Mouse (Mus musculus) testis, adult 2 months (tissue): ENCODE results near the gene Dcdc2b. TPM values are rescaled to one million over a fixed set of nuclear protein-coding genes. Genes with fewer than 3 reads are reported as not detected.

Experiments
- H3K27ac ChIP-seq: fragments of 200-500 bp; 2 replicates; pipeline ENCODE4 v1.5.1; 2012; ENCODE audit warnings: low read depth, low read length; ENCODE audit not compliant: control insufficient read depth, insufficient read depth
- H3K27me3 ChIP-seq: fragments of 200-500 bp; 2 replicates; pipeline ENCODE4 v1.6.1; 2012; ENCODE audit warnings: mild to moderate bottlenecking, low read length, moderate library complexity; ENCODE audit not compliant: control insufficient read depth, insufficient read depth
- H3K36me3 ChIP-seq: fragments of 200-500 bp; 2 replicates; pipeline ENCODE4 v1.6.1; 2012; ENCODE audit warnings: mild to moderate bottlenecking, low read length; ENCODE audit not compliant: control insufficient read depth, insufficient read depth
- H3K4me1 ChIP-seq: fragments of 200-500 bp; 2 replicates; pipeline ENCODE4 v1.6.1; 2012; ENCODE audit warnings: low read length; ENCODE audit not compliant: control insufficient read depth, insufficient read depth
- H3K4me3 ChIP-seq: fragments of 200-500 bp; 2 replicates; pipeline ENCODE4 v1.5.1; 2012; ENCODE audit warnings: low read depth, mild to moderate bottlenecking, low read length, moderate library complexity, mixed read lengths; ENCODE audit not compliant: control insufficient read depth
- CTCF ChIP-seq: fragments of 200-500 bp; IDR thresholded peaks from 2 replicates; pipeline ENCODE4 v1.5.1; 2012; ENCODE audit warnings: low read depth, mild to moderate bottlenecking, inconsistent platforms, low read length, moderate library complexity; ENCODE audit not compliant: control insufficient read depth, insufficient read depth, insufficient replicate concordance
- POLR2A ChIP-seq: fragments of 200-500 bp; IDR thresholded peaks from 2 replicates; pipeline ENCODE4 v1.6.1; 2012; ENCODE audit warnings: low read depth, mild to moderate bottlenecking, inconsistent platforms, low read length, moderate library complexity; ENCODE audit not compliant: control insufficient read depth
- polyA plus RNA-seq: library from polyadenylated mRNA; depleted of rRNA; stranded (reverse); fragments of >200 nt; gene quantifications from 2 replicates; pipeline ENCODE4 v1.2.3, GENCODE M21; 2012

Dcdc2b gene
- polyA plus RNA-seq, 1 experiment, result 15.5 TPM

GRCm38 (mm10) chr4:129621283-129621841 lies 7.3 kb upstream of the Dcdc2b start:
- peak overlapping the region; percentile 83 for H3K27ac ChIP-seq
- TF ChIP-seq POLR2A (peak; percentile 18; the same call in 1 of the 2 replicates), CTCF (no peak)
- H3K36me3 ChIP-seq, result no peaks in the 10 kb centered on the region; the same call in 1 of the 2 replicates
- peaks cover 32% of the 10 kb centered on the region for H3K4me1 ChIP-seq
- H3K27me3 ChIP-seq, result no peaks in the 10 kb centered on the region
- peak overlapping the region; percentile 44 for H3K4me3 ChIP-seq

- TF ChIP-seq POLR2A, result no peak
- TF ChIP-seq CTCF, result no peak
- H3K27ac ChIP-seq, result peak overlapping the region; percentile 83
- H3K27me3 ChIP-seq, result no peaks in the 10 kb centered on the region
- H3K4me3 ChIP-seq, result peak overlapping the region; percentile 44
- peaks cover 35% of the 10 kb centered on the region for H3K4me1 ChIP-seq
- H3K36me3 ChIP-seq, result no peaks in the 10 kb centered on the region; the same call in 1 of the 2 replicates
These were observed 6.6 kb upstream of the Dcdc2b start for GRCm38 (mm10) chr4:129620419-129621282.

GRCm38 (mm10) chr4:129618786-129619691 lies 5.0 kb upstream of the Dcdc2b start, which contains the start of gene Iqcc:
Iqcc (minus strand) TSS chr4:129619099.
- Histone ChIP-seq H3K4me3 (peak within 1 kb of the TSS; percentile 92), H3K27me3 (no peaks in the 10 kb centered on the region), H3K36me3 (no peaks in the 10 kb centered on the region; the same call in 1 of the 2 replicates), H3K4me1 (peaks cover 23% of the 10 kb centered on the region), H3K27ac (peak within 1 kb of the TSS; percentile 93)
- TF ChIP-seq POLR2A, result peak; percentile 99
- no peak for TF ChIP-seq CTCF

GRCm38 (mm10) chr4:129618031-129618430 lies 4.0 kb upstream of the Dcdc2b start:
- Histone ChIP-seq H3K4me1 (peaks cover 20% of the 10 kb centered on the region), H3K27me3 (no peaks in the 10 kb centered on the region), H3K4me3 (peak overlapping the region; percentile 92), H3K36me3 (no peaks in the 10 kb centered on the region; the same call in 1 of the 2 replicates), H3K27ac (peak overlapping the region; percentile 93)
- TF ChIP-seq POLR2A, result no peak
- no peak for TF ChIP-seq CTCF

- H3K4me3 ChIP-seq, result peak overlapping the region; percentile 92
These were observed 3.1 kb upstream of the Dcdc2b start for GRCm38 (mm10) chr4:129617121-129617641.

GRCm38 (mm10) chr4:129616631-129617030 lies 2.6 kb upstream of the Dcdc2b start:
- H3K4me3 ChIP-seq, result no peak overlapping the region
- no peaks in the 10 kb centered on the region for H3K27me3 ChIP-seq
- H3K36me3 ChIP-seq, result no peaks in the 10 kb centered on the region; the same call in 1 of the 2 replicates
- peaks cover 17% of the 10 kb centered on the region for H3K4me1 ChIP-seq
- H3K27ac ChIP-seq, result no peak overlapping the region
- TF ChIP-seq POLR2A, result no peak
- no peak for TF ChIP-seq CTCF

More at GRCm38 (mm10) chr4:129617121-129617641, 3.1 kb upstream of the Dcdc2b start:
- no peaks in the 10 kb centered on the region for H3K27me3 ChIP-seq
- H3K36me3 ChIP-seq, result no peaks in the 10 kb centered on the region; the same call in 1 of the 2 replicates
- no peak for TF ChIP-seq POLR2A
- no peak for TF ChIP-seq CTCF
- H3K4me1 ChIP-seq, result peaks cover 17% of the 10 kb centered on the region
- no peak overlapping the region for H3K27ac ChIP-seq
